Mouse (Mus musculus): ENCODE measurements around the gene Olfr531. TPM values are rescaled to one million over a fixed set of nuclear protein-coding genes. Genes with fewer than 3 reads are reported as not detected.

Gene Olfr531
- not detected in 2 replicates for polyA plus RNA-seq (2015; fragmentation: Nextera tagmentation; extraction: Ambion mirVana)

DNA sequence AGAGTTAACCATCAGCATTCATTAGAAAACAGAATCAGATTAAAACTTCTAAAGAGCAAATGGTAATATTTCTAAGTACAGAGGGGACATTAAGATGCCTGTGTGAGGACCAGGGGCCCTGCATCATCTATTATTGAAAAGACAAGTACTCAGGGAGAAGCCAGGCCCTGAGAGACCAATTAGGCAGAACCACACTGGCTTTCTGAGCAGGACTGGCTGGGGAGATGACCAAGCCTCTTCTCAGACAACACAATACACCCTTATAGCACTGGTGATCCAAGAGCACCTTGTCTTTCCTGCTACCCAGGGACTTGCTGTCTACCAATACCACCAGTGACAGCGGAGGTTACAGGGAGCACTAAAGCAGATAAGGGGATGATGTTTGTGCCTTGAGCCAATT is at the start of gene Olfr531:
TSS of gene Olfr531 (minus strand) at position 101 of the 400 bp plus-strand sequence.
- no peak for TF ChIP-seq CTCF (IDR thresholded peaks at IDR 0.05; ENCODE audit: low read depth)
- no peak within 1 kb of the TSS for H3K4me2 ChIP-seq (ENCODE audit: low read length)
- no peaks in the 10 kb centered on the region for H3K36me3 ChIP-seq (ENCODE audit: insufficient read depth, low read length)
- ATAC-seq (replicated peaks; ENCODE audit: low FRiP score, low read depth) (no peak), DNase-seq (ENCODE audit: low spot score) (no peak)
- no peaks in the 10 kb centered on the region for H3K4me1 ChIP-seq (replicated peaks; ENCODE audit: insufficient read depth, low read length)
- H3K9ac ChIP-seq (ENCODE audit: low read depth, low read length) = no peak within 1 kb of the TSS
- no peak within 1 kb of the TSS for H3K4me3 ChIP-seq (replicated peaks; ENCODE audit: low read depth, low read length)
- WGBS = 91% methylated on average over 1 of the region's 1 CpGs
- H3K27me3 ChIP-seq (ENCODE audit: insufficient read depth, low read length) = no peaks in the 10 kb centered on the region
- H3K27ac ChIP-seq = no peak within 1 kb of the TSS
- no peaks in the 10 kb centered on the region for H3K9me3 ChIP-seq (replicated peaks; ENCODE audit: low read length)

DNA sequence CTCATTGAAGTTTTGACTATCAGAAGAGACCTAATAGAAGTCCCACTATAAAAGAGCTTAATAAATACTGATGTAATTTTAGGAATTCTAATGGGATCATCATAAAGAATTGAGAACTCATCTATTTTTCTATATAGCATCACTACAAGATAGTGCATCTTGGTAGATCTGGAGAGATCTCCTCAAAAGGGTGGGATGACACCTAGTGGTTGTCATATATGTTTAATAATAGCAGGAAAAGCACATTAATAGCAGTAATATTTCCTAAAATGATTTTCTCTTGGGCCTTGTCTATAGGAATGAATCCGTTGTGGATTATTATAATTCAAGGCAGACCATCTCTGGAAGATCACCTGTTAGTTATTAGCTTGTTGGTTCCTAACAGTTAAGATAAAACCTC is 40.4 kb upstream of the Olfr531 start:
- Histone ChIP-seq H3K9me3 (replicated peaks; ENCODE audit: low read length) (no peaks in the 10 kb centered on the region), H3K27me3 (ENCODE audit: insufficient read depth, low read length) (no peaks in the 10 kb centered on the region), H3K4me2 (ENCODE audit: low read length) (no peak overlapping the region), H3K4me1 (replicated peaks; ENCODE audit: insufficient read depth, low read length) (no peaks in the 10 kb centered on the region), H3K9ac (ENCODE audit: low read depth, low read length) (no peak overlapping the region), H3K4me3 (replicated peaks; ENCODE audit: low read depth, low read length) (no peak overlapping the region), H3K36me3 (ENCODE audit: insufficient read depth, low read length) (no peaks in the 10 kb centered on the region), H3K27ac (no peak overlapping the region)
- DNase-seq (ENCODE audit: low spot score) (no peak), ATAC-seq (replicated peaks; ENCODE audit: low FRiP score, low read depth) (no peak)
- WGBS = 88% methylated on average over 1 of the region's 1 CpGs
- no peak for TF ChIP-seq CTCF (IDR thresholded peaks at IDR 0.05; ENCODE audit: low read depth)

DNA sequence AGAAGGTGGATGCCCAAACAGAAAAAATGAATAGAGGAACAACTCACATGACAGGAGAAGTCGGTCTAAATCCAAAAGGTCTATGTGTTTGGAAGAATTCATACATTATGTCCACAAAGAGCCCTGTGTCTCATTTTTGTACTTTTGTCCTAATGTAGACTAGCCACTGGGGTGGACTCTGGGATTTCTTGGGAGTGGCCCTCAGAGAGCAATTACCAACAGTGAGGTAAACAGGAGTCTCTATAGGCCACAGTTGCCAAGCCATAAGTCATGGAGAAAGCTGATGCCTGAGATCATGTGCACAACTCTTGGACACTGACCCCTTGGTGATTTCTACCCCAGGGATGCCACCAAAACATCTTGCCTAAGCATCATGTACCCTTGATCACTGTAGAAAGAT is 18.8 kb upstream of the Olfr531 start, which contains the start of gene Olfr532:
TSS of gene Olfr532 (minus strand) at position 101 of the 400 bp plus-strand sequence.
- Histone ChIP-seq H3K27me3 (ENCODE audit: insufficient read depth, low read length) (no peaks in the 10 kb centered on the region), H3K36me3 (ENCODE audit: insufficient read depth, low read length) (no peaks in the 10 kb centered on the region), H3K9me3 (replicated peaks; ENCODE audit: low read length) (no peaks in the 10 kb centered on the region), H3K9ac (ENCODE audit: low read depth, low read length) (no peak within 1 kb of the TSS), H3K4me3 (replicated peaks; ENCODE audit: low read depth, low read length) (no peak within 1 kb of the TSS), H3K4me1 (replicated peaks; ENCODE audit: insufficient read depth, low read length) (no peaks in the 10 kb centered on the region), H3K27ac (no peak within 1 kb of the TSS), H3K4me2 (ENCODE audit: low read length) (no peak within 1 kb of the TSS)
- no peak for ATAC-seq (replicated peaks; ENCODE audit: low FRiP score, low read depth)
- WGBS = 81% methylated on average over 1 of the region's 1 CpGs
- no peak for TF ChIP-seq CTCF (IDR thresholded peaks at IDR 0.05; ENCODE audit: low read depth)
- no peak for DNase-seq (ENCODE audit: low spot score)

DNA sequence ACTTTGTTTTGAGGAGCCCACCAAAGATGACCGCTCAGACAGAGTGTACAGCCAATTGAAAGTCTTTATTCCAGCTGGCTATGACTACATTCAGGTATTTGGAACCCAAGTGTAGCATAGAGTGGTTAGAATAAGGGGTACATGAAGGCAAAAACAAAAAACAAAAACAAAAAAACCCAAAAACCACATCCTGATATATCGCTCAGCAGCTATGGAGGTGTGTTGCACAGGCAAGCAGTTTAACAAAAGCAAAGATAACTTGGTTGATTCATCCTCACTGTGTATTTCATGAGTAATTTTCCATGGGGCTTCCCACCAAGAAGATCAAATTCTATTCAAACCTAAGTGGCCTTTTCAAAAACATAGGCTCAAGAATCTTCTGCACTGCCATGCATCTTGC is 25.8 kb downstream of the Olfr531 start:
- WGBS = 94% methylated on average over 2 of the region's 2 CpGs
- Histone ChIP-seq H3K36me3 (ENCODE audit: insufficient read depth, low read length) (no peaks in the 10 kb centered on the region), H3K9ac (ENCODE audit: low read depth, low read length) (no peak overlapping the region), H3K4me2 (ENCODE audit: low read length) (no peak overlapping the region), H3K27ac (no peak overlapping the region), H3K4me3 (replicated peaks; ENCODE audit: low read depth, low read length) (no peak overlapping the region), H3K9me3 (replicated peaks; ENCODE audit: low read length) (no peaks in the 10 kb centered on the region), H3K27me3 (ENCODE audit: insufficient read depth, low read length) (no peaks in the 10 kb centered on the region), H3K4me1 (replicated peaks; ENCODE audit: insufficient read depth, low read length) (no peaks in the 10 kb centered on the region)
- ATAC-seq (replicated peaks; ENCODE audit: low FRiP score, low read depth) (no peak), DNase-seq (ENCODE audit: low spot score) (no peak)
- TF ChIP-seq CTCF (IDR thresholded peaks at IDR 0.05; ENCODE audit: low read depth) = no peak

GRCm38 (mm10) chr7:140376231-140376630 is 26.5 kb downstream of the Olfr531 start, which contains the start of gene Olfr530:
TSS of gene Olfr530 (minus strand) at chr7:140376331.
- ATAC-seq (replicated peaks; ENCODE audit: low FRiP score, low read depth) = no peak
- Histone ChIP-seq H3K9me3 (replicated peaks; ENCODE audit: low read length) (no peaks in the 10 kb centered on the region), H3K27me3 (ENCODE audit: insufficient read depth, low read length) (no peaks in the 10 kb centered on the region), H3K4me2 (ENCODE audit: low read length) (no peak within 1 kb of the TSS), H3K36me3 (ENCODE audit: insufficient read depth, low read length) (no peaks in the 10 kb centered on the region), H3K4me1 (replicated peaks; ENCODE audit: insufficient read depth, low read length) (no peaks in the 10 kb centered on the region), H3K4me3 (replicated peaks; ENCODE audit: low read depth, low read length) (no peak within 1 kb of the TSS), H3K27ac (no peak within 1 kb of the TSS), H3K9ac (ENCODE audit: low read depth, low read length) (no peak within 1 kb of the TSS)
- 3% methylated on average over 1 of the region's 1 CpGs for WGBS
- no peak for TF ChIP-seq CTCF (IDR thresholded peaks at IDR 0.05; ENCODE audit: low read depth)
- no peak for DNase-seq (ENCODE audit: low spot score)

DNA sequence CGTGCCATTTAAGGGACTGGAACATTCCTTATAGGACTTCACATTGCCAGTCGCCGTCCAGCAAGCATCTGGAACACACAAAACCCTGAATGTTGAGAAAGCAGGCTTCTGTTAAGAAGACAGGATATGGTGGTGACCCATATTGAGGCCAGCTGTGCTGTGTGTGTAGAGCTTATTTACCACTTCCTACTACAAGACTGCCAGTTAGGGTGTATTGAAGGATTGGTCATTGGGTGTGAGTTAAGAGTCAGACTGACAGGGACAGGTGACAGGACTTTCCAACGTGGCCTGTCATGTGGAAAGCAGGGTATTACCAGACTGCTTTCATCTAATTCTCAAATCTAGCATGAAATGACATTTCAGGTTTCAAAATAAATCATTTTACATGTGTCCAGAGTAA is 28.4 kb downstream of the Olfr531 start:
- WGBS = 67% methylated on average over 4 of the region's 4 CpGs
- no peak for ATAC-seq (replicated peaks; ENCODE audit: low FRiP score, low read depth)

DNA sequence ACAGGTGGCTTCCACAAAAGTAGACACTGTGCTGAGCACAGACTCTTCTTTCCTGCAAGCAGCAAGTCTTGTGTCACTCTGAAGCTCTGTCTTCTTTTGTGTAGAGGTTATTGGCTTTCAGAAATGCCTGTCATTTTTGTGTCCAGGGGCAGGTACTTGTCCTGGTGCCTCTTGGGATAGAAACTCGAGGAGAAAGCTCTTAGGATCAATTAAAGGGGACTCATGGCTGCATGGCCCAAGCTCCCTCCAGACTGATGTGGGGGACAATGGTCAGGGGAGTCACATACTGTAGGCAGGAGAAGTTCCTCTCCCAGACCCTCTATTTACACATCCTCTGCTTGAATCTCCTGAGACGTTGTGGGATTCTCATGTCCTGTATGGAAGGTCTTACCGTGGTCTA is 41.1 kb downstream of the Olfr531 start, which contains the start of gene Olfr60:
TSS of gene Olfr60 (minus strand) at position 101 of the 400 bp plus-strand sequence.
- no peak for TF ChIP-seq CTCF (IDR thresholded peaks at IDR 0.05; ENCODE audit: low read depth)
- Histone ChIP-seq H3K36me3 (ENCODE audit: insufficient read depth, low read length) (no peaks in the 10 kb centered on the region), H3K4me2 (ENCODE audit: low read length) (no peak within 1 kb of the TSS), H3K4me1 (replicated peaks; ENCODE audit: insufficient read depth, low read length) (no peaks in the 10 kb centered on the region), H3K27me3 (ENCODE audit: insufficient read depth, low read length) (no peaks in the 10 kb centered on the region), H3K27ac (no peak within 1 kb of the TSS), H3K9me3 (replicated peaks; ENCODE audit: low read length) (no peaks in the 10 kb centered on the region), H3K9ac (ENCODE audit: low read depth, low read length) (no peak within 1 kb of the TSS), H3K4me3 (replicated peaks; ENCODE audit: low read depth, low read length) (no peak within 1 kb of the TSS)
- ATAC-seq (replicated peaks; ENCODE audit: low FRiP score, low read depth) (no peak), DNase-seq (ENCODE audit: low spot score) (no peak)
- 66% methylated on average over 3 of the region's 3 CpGs for WGBS

More for the DNA sequence above, 28.4 kb downstream of the Olfr531 start:
- H3K9ac ChIP-seq (ENCODE audit: low read depth, low read length) = no peak overlapping the region
- H3K36me3 ChIP-seq (ENCODE audit: insufficient read depth, low read length) = no peaks in the 10 kb centered on the region
- H3K4me1 ChIP-seq (replicated peaks; ENCODE audit: insufficient read depth, low read length) = no peaks in the 10 kb centered on the region
- H3K27ac ChIP-seq = no peak overlapping the region
- no peaks in the 10 kb centered on the region for H3K27me3 ChIP-seq (ENCODE audit: insufficient read depth, low read length)
- no peak for DNase-seq (ENCODE audit: low spot score)
- H3K4me3 ChIP-seq (replicated peaks; ENCODE audit: low read depth, low read length) = no peak overlapping the region
- no peak overlapping the region for H3K4me2 ChIP-seq (ENCODE audit: low read length)
- no peaks in the 10 kb centered on the region for H3K9me3 ChIP-seq (replicated peaks; ENCODE audit: low read length)
- TF ChIP-seq CTCF (IDR thresholded peaks at IDR 0.05; ENCODE audit: low read depth) = no peak

Other genes with a start within 250 kb of the Olfr531 start
- gene Sprn, start 248.0 kb downstream of the Olfr531 start, polyA plus RNA-seq (2015; fragmentation: Nextera tagmentation; extraction: Ambion mirVana) = 0.13 and 0.16 TPM in 2 replicates
- not detected in 2 replicates for gene Olfr522, start 238.2 kb downstream of the Olfr531 start, polyA plus RNA-seq (2015; fragmentation: Nextera tagmentation; extraction: Ambion mirVana)
- not detected in 2 replicates for gene Olfr523, start 229.7 kb downstream of the Olfr531 start, polyA plus RNA-seq (2015; fragmentation: Nextera tagmentation; extraction: Ambion mirVana)
- not detected in 2 replicates for gene Olfr524, start 197.0 kb downstream of the Olfr531 start, polyA plus RNA-seq (2015; fragmentation: Nextera tagmentation; extraction: Ambion mirVana)
- 0.05 TPM in 2 replicates for gene Cd163l1, start 184.7 kb downstream of the Olfr531 start, polyA plus RNA-seq (2015; fragmentation: Nextera tagmentation; extraction: Ambion mirVana)
- not detected in 2 replicates for gene 5830411N06Rik, start 155.6 kb downstream of the Olfr531 start, polyA plus RNA-seq (2015; fragmentation: Nextera tagmentation; extraction: Ambion mirVana)
- not detected in 2 replicates for gene Olfr525, start 82.1 kb downstream of the Olfr531 start, polyA plus RNA-seq (2015; fragmentation: Nextera tagmentation; extraction: Ambion mirVana)
- gene Olfr527, start 68.9 kb downstream of the Olfr531 start, polyA plus RNA-seq (2015; fragmentation: Nextera tagmentation; extraction: Ambion mirVana) = not detected in 2 replicates
- not detected in 2 replicates for gene Olfr60, start 41.2 kb downstream of the Olfr531 start, polyA plus RNA-seq (2015; fragmentation: Nextera tagmentation; extraction: Ambion mirVana)
- not detected in 2 replicates for gene Olfr530, start 26.6 kb downstream of the Olfr531 start, polyA plus RNA-seq (2015; fragmentation: Nextera tagmentation; extraction: Ambion mirVana)
- not detected in 2 replicates for gene Olfr532, start 18.7 kb upstream of the Olfr531 start, polyA plus RNA-seq (2015; fragmentation: Nextera tagmentation; extraction: Ambion mirVana)
- not detected in 2 replicates for gene Olfr533, start 60.5 kb upstream of the Olfr531 start, polyA plus RNA-seq (2015; fragmentation: Nextera tagmentation; extraction: Ambion mirVana)
- not detected in 2 replicates for gene Olfr535, start 81.3 kb upstream of the Olfr531 start, polyA plus RNA-seq (2015; fragmentation: Nextera tagmentation; extraction: Ambion mirVana)
- not detected in 2 replicates for gene Olfr536, start 104.5 kb upstream of the Olfr531 start, polyA plus RNA-seq (2015; fragmentation: Nextera tagmentation; extraction: Ambion mirVana)
- not detected in 2 replicates for gene Olfr538, start 165.0 kb upstream of the Olfr531 start, polyA plus RNA-seq (2015; fragmentation: Nextera tagmentation; extraction: Ambion mirVana)
- gene Olfr46, start 198.4 kb upstream of the Olfr531 start, polyA plus RNA-seq (2015; fragmentation: Nextera tagmentation; extraction: Ambion mirVana) = 0.01 TPM in 1 of 2 replicates, not detected in the other
- not detected in 2 replicates for gene Olfr61, start 226.1 kb upstream of the Olfr531 start, polyA plus RNA-seq (2015; fragmentation: Nextera tagmentation; extraction: Ambion mirVana)
- not detected in 2 replicates for gene Olfr53, start 243.5 kb upstream of the Olfr531 start, polyA plus RNA-seq (2015; fragmentation: Nextera tagmentation; extraction: Ambion mirVana)

Data from kidney, postnatal 0 days (tissue).